Mouse (Mus musculus) c-Kit-negative CD71-positive TER-119-positive erythroid progenitor cells, embryonic 14.5 days (primary cell): ENCODE data around the gene Eif3f.

Experiments
- DNase-seq: peaks from one replicate; pipeline ENCODE4 v3.0.0-alpha.2; 2013; ENCODE audit warnings: low read depth, low spot score

The Eif3f gene

GRCm38 (mm10) chr7:108933794-108934731, at the start of gene Eif3f:
Gene Eif3f (plus strand): TSS chr7:108934417.
- peak; percentile 90 for DNase-seq

GRCm38 (mm10) chr7:108884906-108885305, 49.3 kb upstream of the Eif3f start, which contains the start of gene Olfr518:
Gene Olfr518 (minus strand): TSS chr7:108885006.
- no peak for DNase-seq

GRCm38 (mm10) chr7:108894320-108894719, 39.9 kb upstream of the Eif3f start, which contains the start of gene Olfr519:
Gene Olfr519 (minus strand): TSS chr7:108894420.
- DNase-seq, result no peak

GRCm38 (mm10) chr7:108903969-108904368, 30.2 kb upstream of the Eif3f start:
- no peak for DNase-seq

- no peak for DNase-seq
Observed at GRCm38 (mm10) chr7:108927043-108927442, 7.2 kb upstream of the Eif3f start.

- DNase-seq, result no peak
Observed at GRCm38 (mm10) chr7:108928280-108929188, 5.7 kb upstream of the Eif3f start.

- no peak for DNase-seq
Observed at GRCm38 (mm10) chr7:108929726-108930393, 4.4 kb upstream of the Eif3f start, which contains the start of gene Nlrp10. Gene Nlrp10 (minus strand): TSS chr7:108930178.

GRCm38 (mm10) chr7:108934836-108935235, 619 bp downstream of the Eif3f start:
- no peak for DNase-seq

- DNase-seq, result no peak
Observed at GRCm38 (mm10) chr7:108935411-108935810, 1.2 kb downstream of the Eif3f start.

- no peak for DNase-seq
Observed at GRCm38 (mm10) chr7:108936591-108936990, 2.4 kb downstream of the Eif3f start.

GRCm38 (mm10) chr7:108941466-108941865, 7.2 kb downstream of the Eif3f start:
- DNase-seq, result no peak

GRCm38 (mm10) chr7:108944002-108944401, 9.8 kb downstream of the Eif3f start:
- DNase-seq, result peak; percentile 24

- no peak for DNase-seq
Observed at GRCm38 (mm10) chr7:108948611-108949010, 14.4 kb downstream of the Eif3f start.

GRCm38 (mm10) chr7:108949301-108949700, 15.1 kb downstream of the Eif3f start:
- DNase-seq, result no peak

GRCm38 (mm10) chr7:108950312-108950761, 16.1 kb downstream of the Eif3f start, which contains the start of gene Tub:
Gene Tub (plus strand): TSS chr7:108950338.
- DNase-seq, result no peak

GRCm38 (mm10) chr7:108950762-108951331, 16.6 kb downstream of the Eif3f start:
- no peak for DNase-seq

GRCm38 (mm10) chr7:108952801-108953200, 18.6 kb downstream of the Eif3f start:
- no peak for DNase-seq

GRCm38 (mm10) chr7:108954185-108954584, 20.0 kb downstream of the Eif3f start:
- peak; percentile 16 for DNase-seq

GRCm38 (mm10) chr7:108957734-108958133, 23.5 kb downstream of the Eif3f start:
- no peak for DNase-seq

- DNase-seq, result no peak
Observed at GRCm38 (mm10) chr7:108965968-108966367, 31.8 kb downstream of the Eif3f start.
